Mouse (Mus musculus) MEL (cell line): ENCODE measurements at regions not wholly inside any gene's neighbourhood (a gene's known extent, or its start where the extent isn't known, plus 50 kb on each side); places are given as distances from the start of the nearest gene placed in this dataset.

Experiments
- DNase-seq: peaks from one replicate; pipeline ENCODE4 v3.0.0; 2011; ENCODE audit warnings: low read depth, low spot score
- H3K27ac ChIP-seq: 2 replicates; pipeline ENCODE4 v1.5.1; 2012; ENCODE audit warnings: low read depth, mild to moderate bottlenecking, control low read depth, low read length, moderate library complexity; ENCODE audit not compliant: control insufficient read depth
- H3K27me3 ChIP-seq, 2 experiments: fragments of 150-350 bp in 1 of 2; sonication (generic) in 1 of 2; 2 replicates each; pipeline ENCODE4 v1.6.1; 2012; ENCODE audit warnings: low read length in 2 of 2, mild to moderate bottlenecking in 2 of 2, improper control_type of control experiment in 1 of 2, moderate library complexity in 1 of 2; ENCODE audit not compliant: insufficient read depth in 2 of 2, control insufficient read depth in 1 of 2
- H3K36me3 ChIP-seq, 2 experiments: 2 replicates each; pipeline ENCODE4 v1.6.1; 2012 to 2014; ENCODE audit warnings: low read length in 2 of 2, improper control_type of control experiment in 1 of 2, inconsistent platforms in 1 of 2, mild to moderate bottlenecking in 1 of 2; ENCODE audit not compliant: insufficient read depth in 2 of 2, control insufficient read depth in 1 of 2
- H3K4me1 ChIP-seq, 2 experiments: fragments of 150-350 bp in 1 of 2; sonication (generic) in 1 of 2; 2 replicates each; pipeline ENCODE4 v1.6.1; 2012; ENCODE audit warnings: low read length in 2 of 2, improper control_type of control experiment in 1 of 2, mild to moderate bottlenecking in 1 of 2; ENCODE audit not compliant: insufficient read depth in 2 of 2, control insufficient read depth in 1 of 2
- H3K4me3 ChIP-seq, 2 experiments: fragments of 150-350 bp in 1 of 2; sonication (generic) in 1 of 2; 2 replicates each; pipeline ENCODE4 v1.5.1; 2012; ENCODE audit warnings: low read depth in 2 of 2, low read length in 2 of 2, mild to moderate bottlenecking in 2 of 2, moderate library complexity in 2 of 2, control low read depth in 1 of 2, improper control_type of control experiment in 1 of 2; ENCODE audit not compliant: control insufficient read depth in 1 of 2, insufficient read depth in 1 of 2
- H3K79me2 ChIP-seq: 2 replicates; pipeline ENCODE4 v1.6.1; 2012; ENCODE audit warnings: mild to moderate bottlenecking, low read length, moderate library complexity; ENCODE audit not compliant: control insufficient read depth, poor library complexity, insufficient read depth
- H3K9ac ChIP-seq: 2 replicates; pipeline ENCODE4 v1.6.1; 2012; ENCODE audit warnings: low read depth, mild to moderate bottlenecking, control low read depth, low read length, moderate library complexity; ENCODE audit not compliant: control insufficient read depth, poor library complexity, severe bottlenecking
- H3K9me3 ChIP-seq: fragments of 150-350 bp; sonication (generic); replicated peaks from 2 replicates; pipeline ENCODE4 v1.6.1; 2012; ENCODE audit warnings: mild to moderate bottlenecking, low read length, improper control_type of control experiment, moderate library complexity; ENCODE audit not compliant: insufficient read depth
- BHLHE40 ChIP-seq: IDR thresholded peaks from 2 replicates; pipeline ENCODE4 v1.6.1; 2012; ENCODE audit warnings: low read depth, mild to moderate bottlenecking, inconsistent platforms, low read length, improper control_type of control experiment, borderline replicate concordance
- CTCF ChIP-seq, 3 experiments: IDR thresholded peaks in 2 of 3; conservative IDR thresholded peaks in 1 of 3; 2 replicates each; pipeline ENCODE4 v1.5.1; 2011 to 2012; ENCODE audit warnings: low read length in 3 of 3, low read depth in 2 of 3, mild to moderate bottlenecking in 2 of 3, improper control_type of control experiment in 1 of 3, inconsistent platforms in 1 of 3, mixed read lengths in 1 of 3, moderate library complexity in 1 of 3; ENCODE audit not compliant: control insufficient read depth in 1 of 3, insufficient read depth in 1 of 3, poor library complexity in 1 of 3, severe bottlenecking in 1 of 3
- EP300 ChIP-seq, 2 experiments: IDR thresholded peaks; 2 replicates each; pipeline ENCODE4 v1.6.1; 2011; ENCODE audit warnings: improper control_type of control experiment in 2 of 2, low read length in 2 of 2, low read depth in 1 of 2, mild to moderate bottlenecking in 1 of 2
- GABPA ChIP-seq: IDR thresholded peaks from 2 replicates; pipeline ENCODE4 v1.6.1; 2012; ENCODE audit warnings: low read depth, mild to moderate bottlenecking, inconsistent platforms, low read length, improper control_type of control experiment, moderate library complexity
- HCFC1 ChIP-seq: IDR thresholded peaks from 2 replicates; pipeline ENCODE4 v1.6.1; 2012; ENCODE audit warnings: low read depth, mild to moderate bottlenecking, inconsistent platforms, low read length, improper control_type of control experiment, moderate library complexity
- KAT2A ChIP-seq: conservative IDR thresholded peaks from 2 replicates; pipeline ENCODE4 v1.6.1; 2012; ENCODE audit warnings: low read depth, low read length, improper control_type of control experiment, inconsistent platforms
- MAX ChIP-seq: IDR thresholded peaks from 2 replicates; pipeline ENCODE4 v1.6.1; 2011; ENCODE audit warnings: low read length, improper control_type of control experiment
- MEF2A ChIP-seq: IDR thresholded peaks from 2 replicates; pipeline ENCODE4 v1.6.1; 2014; ENCODE audit warnings: low read depth, mild to moderate bottlenecking, inconsistent platforms, low read length, improper control_type of control experiment; ENCODE audit not compliant: poor library complexity, insufficient replicate concordance, severe bottlenecking; ENCODE audit errors: extremely low read depth
- MXI1 ChIP-seq: IDR thresholded peaks from 2 replicates; pipeline ENCODE4 v1.6.1; 2011; ENCODE audit warnings: mild to moderate bottlenecking, low read depth, low read length, improper control_type of control experiment
- MYC ChIP-seq: IDR thresholded peaks from 2 replicates; pipeline ENCODE4 v1.6.1; 2011; ENCODE audit warnings: low read depth, mild to moderate bottlenecking, low read length, improper control_type of control experiment, moderate library complexity
- NELFE ChIP-seq: IDR thresholded peaks from 2 replicates; pipeline ENCODE4 v1.6.1; 2011; ENCODE audit warnings: low read depth, low read length, improper control_type of control experiment
- RAD21 ChIP-seq: IDR thresholded peaks from 2 replicates; pipeline ENCODE4 v1.6.1; 2011; ENCODE audit warnings: mild to moderate bottlenecking, low read depth, low read length, improper control_type of control experiment
- SMC3 ChIP-seq: IDR thresholded peaks from 2 replicates; pipeline ENCODE4 v1.6.1; 2011; ENCODE audit warnings: low read depth, low read length, improper control_type of control experiment
- TCF12 ChIP-seq: IDR thresholded peaks from 2 replicates; pipeline ENCODE4 v1.6.1; 2014; ENCODE audit warnings: low read depth, mild to moderate bottlenecking, inconsistent platforms, low read length, improper control_type of control experiment, moderate library complexity
- USF2 ChIP-seq, 2 experiments: IDR thresholded peaks; 2 replicates each; pipeline ENCODE4 v1.6.1; 2011 to 2012; ENCODE audit warnings: improper control_type of control experiment in 2 of 2, low read length in 2 of 2, borderline replicate concordance in 1 of 2, inconsistent platforms in 1 of 2, low read depth in 1 of 2, mild to moderate bottlenecking in 1 of 2; ENCODE audit not compliant: insufficient read depth in 1 of 2
- ZC3H11A ChIP-seq: IDR thresholded peaks from 2 replicates; pipeline ENCODE4 v1.6.1; 2012; ENCODE audit warnings: low read depth, mild to moderate bottlenecking, inconsistent platforms, low read length, improper control_type of control experiment
- ZMIZ1 ChIP-seq: IDR thresholded peaks from 2 replicates; pipeline ENCODE4 v1.6.1; 2012; ENCODE audit warnings: low read depth, mild to moderate bottlenecking, inconsistent platforms, low read length, improper control_type of control experiment, moderate library complexity
- ZNF384 ChIP-seq: IDR thresholded peaks from 2 replicates; pipeline ENCODE4 v1.6.1; 2012; ENCODE audit warnings: low read depth, mild to moderate bottlenecking, inconsistent platforms, low read length, improper control_type of control experiment

DNA sequence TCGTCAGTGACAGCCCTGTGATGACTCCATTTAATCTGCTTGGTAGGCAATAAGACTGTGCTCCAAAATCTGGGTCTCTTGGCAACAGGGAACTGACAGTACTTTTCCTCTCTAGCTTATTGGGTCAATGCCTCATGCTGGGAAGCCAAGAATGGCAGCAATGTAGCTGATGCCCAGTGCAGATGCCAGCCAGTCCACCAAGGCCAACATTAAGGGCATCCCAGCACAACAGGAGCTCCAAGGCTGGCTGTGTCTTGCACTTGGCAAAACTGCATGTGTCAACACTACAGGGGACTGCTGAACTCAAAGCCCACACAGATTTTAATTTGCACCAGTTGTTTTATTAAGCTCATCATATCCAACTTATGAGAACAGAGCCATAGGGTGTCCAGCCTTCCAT, 437.9 kb downstream of the Actr3 start:
- no peak overlapping the region for H3K9ac ChIP-seq
- TF ChIP-seq EP300 (IDR thresholded peaks at IDR 0.05; ENCODE audit: low read depth in 1 of 2, low read length in 2 of 2) (no peak), KAT2A (no peak), GABPA (no peak), HCFC1 (no peak), MEF2A (no peak)
- DNase-seq = no peak
- no peaks in the 10 kb centered on the region for H3K4me1 ChIP-seq
- no peaks in the 10 kb centered on the region for H3K36me3 ChIP-seq
- no peaks in the 10 kb centered on the region for H3K79me2 ChIP-seq
- no peaks in the 10 kb centered on the region for H3K9me3 ChIP-seq
- H3K27ac ChIP-seq = no peak overlapping the region
- no peak overlapping the region for H3K4me3 ChIP-seq
- H3K27me3 ChIP-seq = no peaks in the 10 kb centered on the region

DNA sequence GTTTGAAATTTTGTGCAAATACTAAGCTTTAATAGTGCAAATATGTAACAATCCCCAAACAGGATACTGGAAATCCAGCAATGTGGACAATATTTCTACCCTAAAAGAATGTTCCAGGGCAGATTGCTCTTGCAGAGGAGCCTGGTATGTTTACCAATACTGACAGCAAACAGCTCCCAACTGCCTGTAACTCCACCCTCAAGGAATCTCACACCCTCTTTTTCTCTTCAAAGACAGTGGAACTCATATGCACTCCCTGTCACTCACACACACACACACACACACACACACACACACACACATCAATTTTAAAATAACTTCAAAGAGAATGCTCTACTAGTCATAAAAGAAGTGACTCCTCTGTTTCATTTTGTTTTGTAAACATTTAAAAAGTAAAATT, 484.7 kb downstream of the Actr3 start:
- Histone ChIP-seq H3K27me3 (no peaks in the 10 kb centered on the region), H3K4me1 (no peaks in the 10 kb centered on the region), H3K79me2 (no peaks in the 10 kb centered on the region), H3K9me3 (no peaks in the 10 kb centered on the region), H3K4me3 (no peak overlapping the region), H3K36me3 (no peaks in the 10 kb centered on the region), H3K27ac (no peak overlapping the region)
- no peak for DNase-seq
- TF ChIP-seq SMC3 (no peak), NELFE (no peak), USF2 (IDR thresholded peaks at IDR 0.05; ENCODE audit: borderline replicate concordance in 1 of 2, insufficient read depth in 1 of 2, low read depth in 1 of 2, low read length in 2 of 2) (no peak), TCF12 (no peak), CTCF (IDR thresholded peaks at IDR 0.05 in 2 of 3, conservative IDR thresholded peaks at IDR 0.05 in 1 of 3; ENCODE audit: control insufficient read depth in 1 of 3, insufficient read depth in 1 of 3, low read depth in 2 of 3, low read length in 3 of 3, poor library complexity in 1 of 3, severe bottlenecking in 1 of 3) (no peak), RAD21 (no peak), MXI1 (no peak), MYC (no peak), ZC3H11A (no peak), ZMIZ1 (no peak), BHLHE40 (no peak), MAX (no peak), ZNF384 (no peak)
- TF ChIP-seq, all 39 proteins: peak for 0
- H3K9ac ChIP-seq = no peak overlapping the region
